Mouse (Mus musculus) forebrain, embryonic 13.5 days (tissue): ENCODE data around the gene Kansl2. TPM values are rescaled to one million over a fixed set of nuclear protein-coding genes. Genes with fewer than 3 reads are reported as not detected.
"Not testable (repeated sequence)": the region's sequence is repeated elsewhere in the genome, so short reads cannot be mapped to it uniquely, and the experiment has no call there.

Experiments
- ATAC-seq: fragments of 200-750 bp; cut with Nextera tagmentation; 2 replicates; pipeline ENCODE4 v1.8.0; 2017
- H3K27ac ChIP-seq: fragments of 300-500 bp; sonication (generic); 2 replicates; pipeline ENCODE4 v1.5.1; 2015; ENCODE audit warnings: inconsistent platforms, mild to moderate bottlenecking, moderate library complexity
- H3K27me3 ChIP-seq: fragments of 300-500 bp; sonication (generic); 2 replicates; pipeline ENCODE4 v1.6.1; 2015; ENCODE audit warnings: mild to moderate bottlenecking, inconsistent platforms
- H3K36me3 ChIP-seq: fragments of 300-500 bp; sonication (generic); 2 replicates; pipeline ENCODE4 v1.6.1; 2015; ENCODE audit warnings: mild to moderate bottlenecking, inconsistent platforms; ENCODE audit not compliant: poor library complexity, severe bottlenecking
- H3K4me1 ChIP-seq: fragments of 300-500 bp; sonication (generic); 2 replicates; pipeline ENCODE4 v1.6.1; 2015; ENCODE audit warnings: inconsistent platforms
- H3K4me2 ChIP-seq: fragments of 300-500 bp; sonication (generic); 2 replicates; pipeline ENCODE4 v1.6.1; 2015; ENCODE audit warnings: inconsistent platforms, mild to moderate bottlenecking, moderate library complexity
- H3K4me3 ChIP-seq: fragments of 300-500 bp; sonication (generic); 2 replicates; pipeline ENCODE4 v1.5.1; 2015; ENCODE audit warnings: mild to moderate bottlenecking, inconsistent platforms
- H3K9ac ChIP-seq: fragments of 300-500 bp; sonication (generic); 2 replicates; pipeline ENCODE4 v1.6.1; 2015; ENCODE audit warnings: mild to moderate bottlenecking, inconsistent platforms
- H3K9me3 ChIP-seq: fragments of 300-500 bp; sonication (generic); replicated peaks from 2 replicates; pipeline ENCODE4 v1.6.1; 2016; ENCODE audit warnings: inconsistent platforms
- WGBS: fragments of 180-500 bp; shearing (Covaris S2); methylation state at CpG from one replicate; pipeline ENCODE4 v1.1.7; 2015; 5-methylcytosine and 5-hydroxymethylcytosine counted together
- polyA plus RNA-seq: library from polyadenylated mRNA; unstranded; fragments of >200 nt; fragmentation: Nextera tagmentation; extraction: Ambion mirVana; gene quantifications from 2 replicates; pipeline ENCODE4 v1.2.1, GENCODE M21; 2015

The Kansl2 gene
- polyA plus RNA-seq, 1 experiment from 2014 or later = 157 TPM

DNA sequence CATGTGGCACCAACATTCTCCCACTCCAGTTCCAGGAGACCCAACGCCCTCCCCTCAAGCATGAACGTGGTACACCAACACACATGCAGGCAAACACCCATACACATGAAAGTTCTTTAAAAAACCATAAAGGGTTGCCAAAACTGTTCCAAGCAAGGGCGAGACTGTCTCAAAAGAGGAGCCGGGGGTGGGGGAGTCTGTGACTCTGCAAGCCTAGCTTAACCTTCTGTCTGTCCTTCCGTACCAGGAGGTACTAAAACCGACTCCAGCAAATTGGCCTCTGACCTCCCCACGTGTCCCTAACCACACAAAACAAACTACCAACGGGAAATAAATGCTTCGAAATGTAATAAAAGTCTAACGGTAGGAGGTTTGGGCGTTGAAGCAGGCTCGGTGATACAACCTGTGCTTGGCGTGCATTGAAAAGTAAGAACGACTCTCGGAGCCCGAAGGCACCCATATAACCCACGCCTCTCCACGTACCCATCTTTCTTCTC, 981 bp downstream of the Kansl2 start:
- Histone ChIP-seq H3K27ac (no peak overlapping the region), H3K4me1 (peaks cover 16% of the 10 kb centered on the region)

DNA sequence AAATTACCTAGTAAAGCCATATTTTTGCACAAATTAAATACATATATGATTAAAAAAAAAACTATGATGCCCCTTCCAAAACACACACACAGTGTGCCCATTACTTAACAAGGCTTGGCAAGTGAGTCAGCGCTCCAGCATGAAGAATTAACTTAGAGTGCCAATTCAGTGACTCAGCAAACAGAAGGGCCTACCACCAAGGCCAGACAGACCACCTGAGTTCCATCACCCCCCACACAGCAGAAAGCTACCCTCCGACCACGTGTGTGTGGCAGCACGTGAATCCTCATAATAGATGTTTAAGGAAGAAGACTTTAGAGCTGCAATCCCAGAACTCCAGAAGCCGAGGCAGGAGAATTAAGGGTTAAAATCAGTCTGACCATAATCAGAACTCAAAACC, 1.8 kb downstream of the Kansl2 start:
- Histone ChIP-seq H3K9ac (peak overlapping the region; percentile 94), H3K27ac (no peak overlapping the region), H3K4me1 (peaks cover 20% of the 10 kb centered on the region), H3K9me3 (no peaks in the 10 kb centered on the region), H3K36me3 (peaks cover 49% of the 10 kb centered on the region), H3K4me3 (peak overlapping the region; percentile 78), H3K27me3 (no peaks in the 10 kb centered on the region), H3K4me2 (peak overlapping the region; percentile 91)
- ATAC-seq = no peak
- WGBS = 39% methylated on average over 5 of the region's 5 CpGs

More for the DNA sequence above, 981 bp downstream of the Kansl2 start:
- Histone ChIP-seq H3K4me3 (peak overlapping the region; percentile 78), H3K4me2 (peak overlapping the region; percentile 91), H3K9me3 (no peaks in the 10 kb centered on the region), H3K36me3 (peaks cover 44% of the 10 kb centered on the region), H3K27me3 (no peaks in the 10 kb centered on the region), H3K9ac (peak overlapping the region; percentile 94)
- ATAC-seq = no peak
- under 1% methylated on average over 18 of the region's 18 CpGs for WGBS

DNA sequence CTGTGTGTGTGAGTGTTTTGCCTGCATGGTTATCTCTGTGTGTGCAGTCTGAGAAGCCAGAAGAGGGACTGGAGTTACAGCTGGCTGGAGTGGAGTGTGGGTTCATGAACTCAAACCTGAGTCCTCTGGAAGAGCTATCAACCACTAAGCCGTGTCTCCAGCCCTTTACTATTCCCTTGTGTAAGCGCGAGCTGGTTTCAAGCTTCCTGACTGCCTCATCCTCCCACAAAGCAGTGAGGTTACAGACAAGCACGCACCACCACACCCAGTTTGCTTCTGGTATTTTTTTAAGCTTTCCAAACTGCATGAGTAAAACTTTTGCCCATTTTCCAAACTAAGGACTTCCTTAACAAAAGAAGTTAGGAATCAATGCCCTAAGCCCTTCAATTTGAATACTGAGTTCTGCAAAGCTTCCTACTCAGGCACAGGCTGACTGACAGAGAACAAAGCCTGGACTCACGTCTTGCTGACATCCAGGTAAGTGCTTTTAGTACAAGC, 5.9 kb downstream of the Kansl2 start:
- no peak overlapping the region for H3K4me2 ChIP-seq
- H3K27ac ChIP-seq = no peak overlapping the region
- no peak for ATAC-seq
- no peaks in the 10 kb centered on the region for H3K9me3 ChIP-seq
- H3K4me1 ChIP-seq = peaks cover 23% of the 10 kb centered on the region
- H3K9ac ChIP-seq = no peak overlapping the region
- H3K27me3 ChIP-seq = no peaks in the 10 kb centered on the region
- H3K36me3 ChIP-seq = peaks cover 85% of the 10 kb centered on the region
- H3K4me3 ChIP-seq = no peak overlapping the region
- WGBS = 89% methylated on average over 5 of the region's 5 CpGs

DNA sequence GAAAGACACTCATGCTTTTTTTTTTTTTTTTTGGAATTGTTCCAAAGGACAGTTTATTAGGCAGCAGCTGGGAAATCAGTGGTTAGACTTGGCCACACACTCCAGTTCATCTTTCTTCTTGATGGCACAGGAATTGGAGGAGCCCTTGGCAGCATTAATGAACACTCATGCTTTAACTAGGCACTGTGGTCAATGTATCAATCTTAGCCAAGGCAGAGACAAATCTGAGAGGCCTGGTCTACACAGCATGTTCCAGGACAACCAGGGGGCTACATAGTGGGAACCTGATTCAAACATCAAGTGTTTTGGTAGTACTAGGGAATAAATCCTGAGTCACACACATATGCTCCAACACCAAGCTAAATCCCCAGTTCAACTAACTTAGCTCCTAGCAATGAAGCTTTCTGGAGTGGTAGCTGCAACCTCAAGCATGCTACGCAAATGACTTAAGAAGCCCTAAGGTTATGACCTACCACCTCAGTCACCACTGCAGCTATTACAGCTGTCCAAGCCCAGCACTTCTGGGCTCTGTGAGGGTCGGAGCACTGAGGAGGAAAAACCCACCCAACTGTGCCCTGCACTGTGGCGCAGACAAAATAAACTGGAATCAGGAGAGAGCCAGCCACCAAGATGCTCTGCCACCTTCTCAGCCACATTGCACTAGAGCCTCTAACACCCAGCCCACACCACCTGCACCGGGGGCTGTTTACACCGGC, 6.8 kb downstream of the Kansl2 start:
- H3K36me3 ChIP-seq = peaks cover 94% of the 10 kb centered on the region
- H3K4me2 ChIP-seq = no peak overlapping the region
- H3K9ac ChIP-seq = no peak overlapping the region
- H3K27me3 ChIP-seq = no peaks in the 10 kb centered on the region
- no peak for ATAC-seq
- H3K9me3 ChIP-seq = no peaks in the 10 kb centered on the region
- peaks cover 16% of the 10 kb centered on the region for H3K4me1 ChIP-seq
- no peak overlapping the region for H3K27ac ChIP-seq
- H3K4me3 ChIP-seq = no peak overlapping the region
- WGBS = 96% methylated on average over 5 of the region's 5 CpGs

DNA sequence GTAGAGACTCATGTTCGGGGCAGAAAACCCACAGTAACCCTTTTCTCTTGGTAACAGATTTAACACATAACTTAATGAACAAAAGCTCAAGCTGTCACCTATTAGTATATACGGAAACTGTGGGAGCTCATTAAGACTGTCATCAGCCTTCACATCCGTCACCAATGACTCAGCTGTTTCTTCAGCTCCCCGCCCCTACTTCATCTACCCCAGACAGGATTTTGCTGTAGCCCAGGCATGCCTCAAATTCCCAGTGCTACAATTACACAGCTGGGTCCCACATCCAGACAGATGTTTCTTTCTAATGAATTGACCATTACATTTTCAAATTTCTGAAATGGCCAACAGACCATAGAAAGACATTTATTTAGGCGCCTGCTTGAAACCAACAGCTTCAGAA, 8.0 kb downstream of the Kansl2 start:
- H3K4me1 ChIP-seq = 0 out of 2 replicates have a peak, but pooled peaks cover 7% of the 10 kb centered on the region
- H3K36me3 ChIP-seq = peaks cover 97% of the 10 kb centered on the region
- no peak overlapping the region for H3K27ac ChIP-seq
- H3K9me3 ChIP-seq = no peaks in the 10 kb centered on the region
- no peak overlapping the region for H3K4me2 ChIP-seq
- no peak overlapping the region for H3K4me3 ChIP-seq
- H3K9ac ChIP-seq = no peak overlapping the region
- WGBS = 60% methylated on average over 5 of the region's 5 CpGs
- H3K27me3 ChIP-seq = no peaks in the 10 kb centered on the region
- ATAC-seq = no peak

DNA sequence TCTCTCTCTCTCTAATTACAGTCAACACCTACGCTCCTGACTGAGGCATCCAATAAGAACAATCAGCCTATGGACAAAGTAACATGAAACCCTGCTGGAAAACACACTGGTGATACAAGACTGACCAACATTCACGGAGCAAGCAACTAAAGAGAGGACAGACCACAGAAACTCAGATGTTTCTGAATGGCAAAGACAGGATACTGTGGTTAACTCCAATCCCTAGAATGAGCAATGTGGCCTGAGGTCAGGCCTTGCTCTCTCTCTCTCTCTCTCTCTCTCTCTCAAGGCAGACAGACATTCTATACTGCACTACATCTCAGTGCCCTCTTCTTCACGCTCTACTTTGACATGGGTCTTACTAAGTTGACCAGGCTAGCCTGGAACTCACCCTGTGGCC, 12.8 kb downstream of the Kansl2 start:
- no peaks in the 10 kb centered on the region for H3K27me3 ChIP-seq
- 92% methylated on average over 3 of the region's 3 CpGs for WGBS
- no peak overlapping the region for H3K4me2 ChIP-seq
- no peak overlapping the region for H3K9ac ChIP-seq
- ATAC-seq = no peak
- H3K9me3 ChIP-seq = no peaks in the 10 kb centered on the region
- no peak overlapping the region for H3K4me3 ChIP-seq
- H3K36me3 ChIP-seq = peaks cover 87% of the 10 kb centered on the region
- H3K4me1 ChIP-seq = no peaks in the 10 kb centered on the region
- H3K27ac ChIP-seq = no peak overlapping the region

DNA sequence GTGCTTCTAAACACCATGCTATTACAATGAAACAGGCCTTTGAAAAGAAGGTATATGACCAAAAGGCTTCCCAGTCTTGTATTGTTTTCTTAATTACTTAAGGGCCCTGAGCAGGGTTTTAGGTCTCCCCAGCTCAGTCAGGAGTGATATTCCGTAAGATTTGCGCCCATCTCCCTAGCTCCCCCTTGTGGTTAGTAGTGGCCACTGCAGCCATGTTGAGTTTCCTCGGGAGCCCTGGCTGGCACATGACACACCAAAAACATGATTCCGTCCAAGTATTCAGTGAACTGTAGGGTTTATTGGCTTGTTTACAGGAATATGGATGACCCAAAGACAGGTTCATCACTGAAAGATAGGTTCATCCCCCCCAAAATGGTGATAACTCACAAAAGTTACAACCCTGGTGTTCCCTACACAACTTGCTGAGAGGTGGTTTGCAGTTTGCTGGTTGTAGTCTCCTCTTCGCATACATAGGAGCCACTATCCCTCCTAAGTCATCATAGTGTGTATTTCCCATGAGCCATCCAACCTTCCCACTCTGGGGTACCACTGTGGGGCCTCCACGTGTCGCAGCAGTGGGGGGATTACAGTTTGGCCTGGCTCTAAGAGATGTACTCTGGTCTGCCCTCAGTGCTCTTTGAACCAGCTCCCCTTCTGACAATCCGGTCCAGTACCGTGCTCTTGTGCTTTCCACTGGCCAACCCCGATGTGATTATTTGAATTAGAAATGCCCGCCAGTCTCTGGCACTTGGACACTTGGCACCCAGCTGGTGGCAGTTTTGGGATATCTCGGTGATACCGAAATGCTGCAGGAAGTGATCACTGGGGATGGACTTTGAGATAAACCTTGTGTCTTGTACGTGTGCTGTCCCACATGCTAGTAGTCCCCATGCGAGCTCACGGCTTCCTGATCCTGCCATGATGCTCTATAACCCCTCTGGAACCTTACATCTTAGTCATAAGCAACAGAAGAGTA, 16.4 kb downstream of the Kansl2 start:
- H3K9me3 ChIP-seq = no peaks in the 10 kb centered on the region
- H3K4me2 ChIP-seq = no peak overlapping the region
- no peak overlapping the region for H3K4me3 ChIP-seq
- H3K27ac ChIP-seq = no peak overlapping the region; the same call in 1 of the 2 replicates
- H3K9ac ChIP-seq = no peak overlapping the region
- ATAC-seq = no peak
- no peaks in the 10 kb centered on the region for H3K4me1 ChIP-seq
- WGBS = 72% methylated on average over 16 of the region's 16 CpGs
- no peaks in the 10 kb centered on the region for H3K27me3 ChIP-seq
- H3K36me3 ChIP-seq = peaks cover 60% of the 10 kb centered on the region

DNA sequence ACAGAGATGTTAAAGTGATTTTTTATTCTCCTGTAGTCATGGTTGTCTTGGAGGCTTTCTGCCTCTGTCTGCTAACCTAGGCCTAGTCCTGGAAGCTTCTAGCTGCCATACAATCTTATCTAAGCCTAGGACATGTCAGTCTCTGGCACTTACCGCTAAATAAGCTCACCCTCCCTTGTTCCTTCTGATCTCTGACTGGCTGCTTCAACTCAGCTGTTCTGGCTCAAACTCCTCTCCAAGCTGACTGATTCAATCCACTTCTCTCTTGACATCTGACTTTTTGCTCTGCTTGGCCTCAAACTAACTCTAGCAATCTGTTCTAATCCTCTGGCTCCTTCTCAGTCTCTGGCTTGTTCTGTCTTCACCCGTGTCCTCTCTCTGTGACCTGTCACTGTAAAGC, 19.2 kb downstream of the Kansl2 start:
- H3K4me2 ChIP-seq, ATAC-seq, H3K4me3 ChIP-seq, H3K27me3 ChIP-seq, H3K9ac ChIP-seq, H3K27ac ChIP-seq, H3K9me3 ChIP-seq, H3K4me1 ChIP-seq: not testable (repeated sequence)
- 92% methylated on average over 2 of the region's 2 CpGs for WGBS
- peaks cover 32% of the 10 kb centered on the region for H3K36me3 ChIP-seq

DNA sequence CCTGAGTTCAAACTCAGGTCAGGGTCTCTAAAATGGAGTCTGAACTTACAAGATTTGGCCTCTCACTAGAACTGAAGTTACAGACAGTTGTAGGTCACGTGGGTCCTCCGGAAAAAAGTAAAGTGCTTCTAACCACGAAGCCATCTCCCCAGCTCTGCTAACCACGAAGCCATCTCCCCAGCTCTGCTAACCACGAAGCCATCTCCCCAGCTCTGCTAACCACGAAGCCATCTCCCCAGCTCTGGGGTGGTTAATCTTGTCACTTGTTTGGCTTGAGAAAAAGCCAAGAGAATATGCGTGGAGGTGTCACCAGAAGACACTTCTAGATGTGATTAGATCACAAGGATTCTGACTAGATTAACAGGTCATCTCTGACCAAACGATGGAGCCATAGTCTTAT, 19.9 kb downstream of the Kansl2 start:
- no peak overlapping the region for H3K9ac ChIP-seq
- no peaks in the 10 kb centered on the region for H3K9me3 ChIP-seq
- H3K27ac ChIP-seq = no peak overlapping the region
- H3K4me2 ChIP-seq = no peak overlapping the region
- H3K4me3 ChIP-seq = no peak overlapping the region
- H3K27me3 ChIP-seq = no peaks in the 10 kb centered on the region
- ATAC-seq = no peak
- H3K36me3 ChIP-seq = peaks cover 26% of the 10 kb centered on the region
- 84% methylated on average over 8 of the region's 8 CpGs for WGBS
- H3K4me1 ChIP-seq = peaks cover 6% of the 10 kb centered on the region

DNA sequence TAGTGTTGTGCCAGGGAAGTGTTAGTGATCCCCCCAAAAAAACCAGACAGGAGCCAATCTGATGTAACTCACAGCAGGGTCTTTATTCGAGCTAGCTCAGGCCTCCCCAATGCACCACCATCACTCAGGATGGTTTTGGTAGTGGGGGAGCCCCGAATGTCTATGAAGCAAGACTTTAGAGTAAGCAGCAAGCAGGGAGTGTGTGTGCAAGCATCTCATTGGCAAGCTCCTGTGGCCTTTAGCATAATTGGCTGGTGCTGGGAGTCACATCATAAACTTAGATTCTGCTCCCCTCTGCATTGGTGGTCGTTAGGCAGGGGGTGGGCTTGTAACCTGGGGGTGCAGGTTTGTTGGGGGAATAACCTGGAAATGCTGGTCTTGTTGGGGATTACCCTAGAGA, 20.4 kb downstream of the Kansl2 start:
- not testable (repeated sequence) for H3K4me1 ChIP-seq, ATAC-seq, H3K27me3 ChIP-seq, H3K9me3 ChIP-seq, H3K4me3 ChIP-seq, H3K4me2 ChIP-seq, H3K9ac ChIP-seq, H3K27ac ChIP-seq
- peaks cover 26% of the 10 kb centered on the region for H3K36me3 ChIP-seq
- WGBS = 75% methylated on average over 3 of the region's 3 CpGs

DNA sequence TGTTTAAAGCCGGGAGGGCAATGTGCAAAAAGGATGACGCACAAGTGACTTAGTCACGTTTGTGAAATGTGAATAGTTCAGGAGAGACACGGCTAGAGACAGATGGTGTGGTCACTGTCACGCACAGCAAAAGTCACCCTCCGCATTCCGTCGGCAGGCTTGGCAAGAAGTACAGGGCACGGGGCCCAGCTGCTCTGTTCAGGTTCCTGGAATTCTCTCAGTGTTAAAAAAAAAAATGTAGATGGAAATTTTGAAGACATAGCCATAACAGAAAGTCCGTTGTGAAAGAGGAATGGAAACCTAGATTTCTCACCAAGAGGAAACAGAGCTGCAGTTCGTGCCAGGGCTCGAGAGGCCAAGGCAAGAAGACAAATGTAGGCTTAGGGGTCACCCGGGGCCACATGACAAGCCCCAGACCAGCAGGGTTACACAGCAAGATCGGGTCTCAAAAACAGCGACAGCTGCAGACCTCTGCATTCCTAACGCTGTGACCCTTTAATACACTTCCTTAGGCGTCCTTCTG, 21.2 kb downstream of the Kansl2 start:
- WGBS = 68% methylated on average over 17 of the region's 17 CpGs
- peaks cover 6% of the 10 kb centered on the region for H3K4me1 ChIP-seq
- no peak overlapping the region for H3K4me3 ChIP-seq
- ATAC-seq = no peak
- no peaks in the 10 kb centered on the region for H3K27me3 ChIP-seq
- H3K4me2 ChIP-seq = no peak overlapping the region
- no peak overlapping the region for H3K9ac ChIP-seq
- H3K36me3 ChIP-seq = peaks cover 18% of the 10 kb centered on the region
- no peak overlapping the region for H3K27ac ChIP-seq
- H3K9me3 ChIP-seq = no peaks in the 10 kb centered on the region

DNA sequence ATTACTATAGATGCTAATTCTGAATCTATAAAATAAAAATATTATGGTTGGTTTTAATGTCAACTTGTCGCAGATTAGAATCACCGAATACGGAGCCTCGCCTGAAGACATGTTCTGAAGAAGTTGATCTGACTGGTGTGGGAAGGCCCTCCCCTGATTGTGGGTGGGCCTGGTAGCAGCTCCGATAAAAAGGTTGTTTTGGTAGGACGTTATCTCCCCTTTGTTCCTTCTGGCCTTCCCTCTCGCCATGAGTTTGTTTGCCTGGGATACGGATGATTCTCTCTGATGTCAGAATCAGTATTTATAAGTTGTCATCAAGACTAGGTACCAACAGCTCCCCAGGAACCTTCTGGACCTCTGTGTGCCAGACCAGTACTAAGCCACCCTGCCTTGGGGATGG, 21.8 kb downstream of the Kansl2 start:
- peaks cover 6% of the 10 kb centered on the region for H3K4me1 ChIP-seq
- H3K27ac ChIP-seq = no peak overlapping the region
- no peak overlapping the region for H3K4me3 ChIP-seq
- H3K9ac ChIP-seq = no peak overlapping the region
- peaks cover 14% of the 10 kb centered on the region; the same call in 1 of the 2 replicates for H3K36me3 ChIP-seq
- no peak for ATAC-seq
- 69% methylated on average over 8 of the region's 8 CpGs for WGBS
- no peaks in the 10 kb centered on the region for H3K9me3 ChIP-seq
- no peaks in the 10 kb centered on the region for H3K27me3 ChIP-seq
- H3K4me2 ChIP-seq = no peak overlapping the region
